Mouse (Mus musculus) intestine, postnatal 0 days (tissue): Measurements from ENCODE around the gene Tspear. TPM values are rescaled to one million over a fixed set of nuclear protein-coding genes. Genes with fewer than 3 reads are reported as not detected.
A peak's percentile ranks its signal among the peaks of the same experiment; 100 is the strongest.

ENCODE experiments used
- ATAC-seq: fragments of 200-750 bp; cut with Nextera tagmentation; 2 replicates; pipeline ENCODE4 v1.8.0; 2017; ENCODE audit warnings: mild to moderate bottlenecking, moderate TSS enrichment, moderate library complexity
- H3K27ac ChIP-seq: fragments of 300-500 bp; sonication (generic); 2 replicates; pipeline ENCODE4 v1.5.1; 2014; ENCODE audit warnings: mild to moderate bottlenecking, low read depth, low read length, moderate library complexity
- H3K27me3 ChIP-seq: fragments of 300-500 bp; sonication (generic); replicated peaks from 2 replicates; pipeline ENCODE4 v1.6.1; 2014; ENCODE audit warnings: low read length, mixed read lengths; ENCODE audit not compliant: control insufficient read depth, insufficient read depth
- H3K36me3 ChIP-seq: fragments of 300-500 bp; sonication (generic); 2 replicates; pipeline ENCODE4 v1.6.1; 2014; ENCODE audit warnings: mild to moderate bottlenecking, moderate library complexity; ENCODE audit not compliant: control insufficient read depth, insufficient read depth
- H3K4me1 ChIP-seq: fragments of 300-500 bp; sonication (generic); replicated peaks from 2 replicates; pipeline ENCODE4 v1.6.1; 2014; ENCODE audit warnings: antibody characterized with exemption, low read length, mixed read lengths; ENCODE audit not compliant: control insufficient read depth, insufficient read depth
- H3K4me2 ChIP-seq: fragments of 300-500 bp; sonication (generic); replicated peaks from 2 replicates; pipeline ENCODE4 v1.6.1; 2014; ENCODE audit warnings: low read depth, mild to moderate bottlenecking, moderate library complexity
- H3K4me3 ChIP-seq: fragments of 300-500 bp; sonication (generic); 2 replicates; pipeline ENCODE4 v1.5.1; 2014; ENCODE audit warnings: low read depth, low read length
- H3K9ac ChIP-seq: fragments of 300-500 bp; sonication (generic); 2 replicates; pipeline ENCODE4 v1.6.1; 2014; ENCODE audit warnings: mild to moderate bottlenecking, low read depth, low read length
- H3K9me3 ChIP-seq: fragments of 300-500 bp; sonication (generic); 2 replicates; pipeline ENCODE4 v1.6.1; 2016; ENCODE audit warnings: mixed run types; ENCODE audit not compliant: control insufficient read depth
- CTCF ChIP-seq: sonication (generic); IDR thresholded peaks from 2 replicates; pipeline ENCODE4 v1.5.1; 2016; ENCODE audit warnings: low read depth, mild to moderate bottlenecking, control low read depth, antibody characterized with exemption, moderate library complexity
- WGBS: fragments of 180-500 bp; shearing (Covaris S2); extraction: QIAGEN DNeasy Blood & Tissue Kit; methylation state at CpG from one replicate; pipeline ENCODE4 v1.1.7; 2014; 5-methylcytosine and 5-hydroxymethylcytosine counted together
- polyA plus RNA-seq: library from polyadenylated mRNA; unstranded; fragments of >200 nt; fragmentation: Nextera tagmentation; extraction: Ambion mirVana; gene quantifications from 2 replicates; pipeline ENCODE4 v1.2.1, GENCODE M21; 2015

Tspear gene
- polyA plus RNA-seq, 1 experiment from 2014 or later, result 0.10 TPM

DNA sequence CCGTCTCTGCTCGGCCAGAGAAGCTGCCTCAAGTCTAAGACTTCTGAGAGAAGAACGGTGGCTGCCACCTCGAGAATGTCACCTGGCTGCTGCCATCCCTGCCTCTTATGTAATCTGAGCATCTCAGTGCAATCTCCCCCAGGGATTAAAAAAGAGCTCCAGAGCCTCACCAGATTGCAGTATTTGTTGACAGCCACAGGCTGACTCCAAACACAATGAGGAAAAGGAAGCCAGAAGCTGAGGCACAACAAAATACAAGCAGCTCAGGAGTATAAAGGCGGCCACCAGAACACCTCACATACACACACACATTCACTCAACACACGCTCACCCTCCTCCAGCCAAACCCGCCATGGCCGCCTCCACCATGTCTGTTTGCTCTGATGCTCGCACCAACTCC, 149.3 kb downstream of the Tspear start, which contains the start of gene Krtap10-10:
Gene Krtap10-10, plus strand, starts transcription at position 301 of the 400 bp plus-strand sequence.
- H3K27me3 ChIP-seq, result no peaks in the 10 kb centered on the region
- H3K4me1 ChIP-seq, result no peaks in the 10 kb centered on the region
- no peaks in the 10 kb centered on the region for H3K9me3 ChIP-seq
- ATAC-seq, result no peak
- TF ChIP-seq CTCF, result no peak
- no peak within 1 kb of the TSS for H3K27ac ChIP-seq
- no peak within 1 kb of the TSS for H3K9ac ChIP-seq
- no peaks in the 10 kb centered on the region for H3K36me3 ChIP-seq
- no peak within 1 kb of the TSS for H3K4me3 ChIP-seq
- WGBS, result 69% methylated on average over 9 of the region's 9 CpGs
- H3K4me2 ChIP-seq, result no peak within 1 kb of the TSS

DNA sequence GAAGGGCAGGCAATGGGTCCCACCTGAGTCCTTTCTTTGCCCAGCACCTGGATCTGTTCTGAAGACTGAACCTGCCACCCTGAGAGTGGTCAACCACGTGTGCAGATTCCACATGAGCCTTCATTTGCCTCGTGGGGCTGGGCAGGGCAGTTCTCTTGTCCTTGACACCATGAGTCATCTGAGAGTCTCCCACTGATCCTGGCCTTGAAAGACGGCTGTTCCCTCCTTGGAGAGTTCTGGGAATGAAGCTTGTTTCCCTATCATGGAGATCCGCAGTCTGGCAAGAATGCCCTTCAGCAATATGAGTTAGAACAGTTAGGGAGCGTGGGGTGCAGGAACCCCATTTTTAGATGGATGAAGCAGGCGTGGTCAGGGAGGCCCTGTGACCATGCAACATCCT, 152.6 kb downstream of the Tspear start:
- peaks cover 8% of the 10 kb centered on the region; the same call in 1 of the 2 replicates for H3K9me3 ChIP-seq
- WGBS, result 61% methylated on average over 6 of the region's 6 CpGs
- no peaks in the 10 kb centered on the region for H3K4me1 ChIP-seq
- no peak overlapping the region for H3K4me2 ChIP-seq
- H3K36me3 ChIP-seq, result no peaks in the 10 kb centered on the region
- H3K4me3 ChIP-seq, result no peak overlapping the region
- no peak for ATAC-seq
- no peak overlapping the region for H3K27ac ChIP-seq
- no peak for TF ChIP-seq CTCF
- no peaks in the 10 kb centered on the region for H3K27me3 ChIP-seq
- no peak overlapping the region for H3K9ac ChIP-seq

DNA sequence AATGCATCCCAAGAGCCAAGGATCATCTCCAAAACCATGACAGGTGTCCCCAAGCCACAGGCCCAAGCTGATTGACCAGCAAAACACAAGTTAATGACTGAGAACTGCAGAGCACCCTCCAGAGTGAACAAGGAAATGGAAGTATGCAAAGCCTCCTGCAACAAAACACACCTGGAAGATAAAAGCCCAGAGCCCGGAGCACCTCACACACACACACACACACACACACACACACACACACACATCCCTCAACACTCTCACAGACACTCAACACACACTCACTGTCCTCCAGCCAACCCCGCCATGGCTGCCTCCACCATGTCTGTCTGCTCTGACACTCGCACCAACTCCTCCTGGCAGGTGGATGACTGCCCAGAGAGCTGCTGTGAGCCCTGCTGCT, 160.1 kb downstream of the Tspear start, which contains the start of gene Gm36176:
Gene Gm36176, plus strand, starts transcription at position 301 of the 400 bp plus-strand sequence.
- TF ChIP-seq CTCF, result no peak
- H3K27ac ChIP-seq, result no peak within 1 kb of the TSS
- peaks cover 9% of the 10 kb centered on the region; the same call in 1 of the 2 replicates for H3K9me3 ChIP-seq
- no peaks in the 10 kb centered on the region for H3K36me3 ChIP-seq
- no peak for ATAC-seq
- WGBS, result 76% methylated on average over 2 of the region's 3 CpGs
- H3K4me1 ChIP-seq, result no peaks in the 10 kb centered on the region
- H3K27me3 ChIP-seq, result no peaks in the 10 kb centered on the region
- H3K4me2 ChIP-seq, result no peak within 1 kb of the TSS
- H3K4me3 ChIP-seq, result no peak within 1 kb of the TSS
- no peak within 1 kb of the TSS for H3K9ac ChIP-seq

DNA sequence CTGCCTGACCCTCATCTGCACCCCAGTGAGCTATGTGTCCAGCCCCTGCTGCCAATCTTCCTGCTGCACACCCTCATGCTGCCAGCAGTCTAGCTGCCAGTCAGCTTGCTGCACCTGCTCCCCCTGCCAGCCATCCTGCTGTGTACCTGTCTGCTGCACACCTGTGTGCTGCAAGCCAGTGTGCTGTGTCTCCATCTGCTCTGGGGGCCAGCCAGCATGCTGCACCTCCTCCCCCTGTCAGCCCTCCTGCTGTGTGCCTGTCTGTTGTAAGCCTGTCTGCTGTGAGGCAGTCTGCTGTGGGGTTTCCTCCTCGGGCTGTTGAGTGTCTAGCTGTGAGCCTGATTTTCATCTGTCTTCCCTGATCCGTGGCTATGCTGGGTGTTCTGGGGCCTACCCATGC, 160.6 kb downstream of the Tspear start:
- 12% methylated on average over 2 of the region's 2 CpGs for WGBS

DNA sequence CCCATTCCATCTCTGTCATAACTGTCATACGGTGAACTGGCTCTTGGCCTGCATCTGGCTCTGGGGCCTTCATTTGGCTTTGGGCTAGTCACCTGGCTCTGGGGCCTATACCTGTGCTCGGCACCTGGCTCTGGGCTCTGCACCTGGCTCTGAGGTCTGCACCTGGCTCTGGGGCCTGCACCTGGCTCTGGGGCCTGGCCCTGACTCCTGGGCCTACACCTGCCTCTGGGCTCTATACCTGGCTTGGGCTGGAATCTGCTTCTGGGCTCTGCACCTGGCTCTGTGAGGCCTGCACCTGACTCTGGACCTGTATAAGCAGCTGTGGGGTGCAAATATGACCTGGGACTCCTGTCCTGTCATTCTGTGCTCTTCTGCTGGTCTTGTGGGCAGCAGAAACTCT, 161.2 kb downstream of the Tspear start:
- H3K9me3 ChIP-seq, result peaks cover 8% of the 10 kb centered on the region; the same call in 1 of the 2 replicates
- TF ChIP-seq CTCF, result no peak
- H3K36me3 ChIP-seq, result no peaks in the 10 kb centered on the region
- no peak overlapping the region for H3K27ac ChIP-seq
- no peak overlapping the region for H3K4me2 ChIP-seq
- no peaks in the 10 kb centered on the region for H3K27me3 ChIP-seq
- peak; percentile 59 for ATAC-seq
- no peaks in the 10 kb centered on the region for H3K4me1 ChIP-seq
- 46% methylated on average over 2 of the region's 2 CpGs for WGBS
- no peak overlapping the region for H3K4me3 ChIP-seq
- no peak overlapping the region for H3K9ac ChIP-seq

More for the DNA sequence above, 160.6 kb downstream of the Tspear start:
- H3K4me2 ChIP-seq, result no peak overlapping the region
- no peaks in the 10 kb centered on the region for H3K27me3 ChIP-seq
- ATAC-seq, result 0 out of 2 replicates have a peak, but pooled peaks have one; percentile 8
- no peaks in the 10 kb centered on the region for H3K36me3 ChIP-seq
- TF ChIP-seq CTCF, result no peak
- H3K27ac ChIP-seq, result no peak overlapping the region
- H3K9me3 ChIP-seq, result peaks cover 8% of the 10 kb centered on the region; the same call in 1 of the 2 replicates
- H3K4me1 ChIP-seq, result no peaks in the 10 kb centered on the region
- no peak overlapping the region for H3K9ac ChIP-seq
- no peak overlapping the region for H3K4me3 ChIP-seq

DNA sequence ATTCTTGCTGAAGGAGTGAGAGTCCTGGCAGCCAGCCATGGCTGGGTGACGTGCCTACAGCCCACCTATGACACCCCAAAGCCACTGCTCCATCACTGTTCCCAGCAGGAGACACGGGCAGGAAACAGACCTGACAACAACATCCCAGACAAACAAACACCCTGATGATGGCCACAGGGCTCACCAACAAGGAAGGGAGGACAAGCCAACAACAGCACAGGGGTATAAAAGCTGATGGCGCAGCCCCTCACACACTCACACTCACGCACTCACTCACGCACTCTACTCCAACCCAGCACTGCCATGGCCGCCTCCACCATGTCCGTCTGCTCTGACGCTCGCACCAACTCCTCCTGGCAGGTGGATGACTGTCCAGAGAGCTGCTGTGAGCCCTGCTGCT, 166.2 kb downstream of the Tspear start, which contains the start of gene Gm10318:
Gene Gm10318, plus strand, starts transcription at position 301 of the 400 bp plus-strand sequence.
- no peaks in the 10 kb centered on the region for H3K9me3 ChIP-seq
- TF ChIP-seq CTCF, result no peak
- H3K4me2 ChIP-seq, result no peak within 1 kb of the TSS
- H3K27ac ChIP-seq, result no peak within 1 kb of the TSS
- H3K9ac ChIP-seq, result no peak within 1 kb of the TSS
- H3K27me3 ChIP-seq, result no peaks in the 10 kb centered on the region
- no peak for ATAC-seq
- H3K36me3 ChIP-seq, result no peaks in the 10 kb centered on the region
- no peaks in the 10 kb centered on the region for H3K4me1 ChIP-seq
- 71% methylated on average over 9 of the region's 9 CpGs for WGBS
- H3K4me3 ChIP-seq, result no peak within 1 kb of the TSS

DNA sequence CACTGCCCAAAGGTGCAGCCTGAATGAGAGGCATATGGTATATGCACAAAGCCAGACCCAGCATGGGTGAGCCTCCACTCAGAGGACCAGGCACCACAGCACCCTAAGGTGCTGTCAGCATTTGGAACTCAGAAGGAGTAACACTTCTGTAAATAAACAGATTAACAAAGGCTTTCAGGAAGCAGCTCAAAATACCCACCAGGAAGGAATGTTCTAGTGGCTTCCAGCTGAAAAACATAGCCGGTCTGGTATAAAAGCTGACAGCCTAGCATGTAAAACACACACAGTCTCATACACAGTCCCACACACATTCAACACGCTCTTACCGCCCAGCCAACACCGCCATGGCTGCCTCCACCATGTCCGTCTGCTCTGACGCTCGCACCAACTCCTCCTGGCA, 175.3 kb downstream of the Tspear start, which contains the start of gene Gm3285:
Gene Gm3285, plus strand, starts transcription at position 301 of the 400 bp plus-strand sequence.
- Histone ChIP-seq H3K4me3 (no peak within 1 kb of the TSS), H3K9ac (no peak within 1 kb of the TSS), H3K9me3 (no peaks in the 10 kb centered on the region), H3K4me1 (no peaks in the 10 kb centered on the region), H3K27ac (no peak within 1 kb of the TSS), H3K27me3 (no peaks in the 10 kb centered on the region), H3K36me3 (no peaks in the 10 kb centered on the region), H3K4me2 (no peak within 1 kb of the TSS)
- 55% methylated on average over 7 of the region's 7 CpGs for WGBS
- ATAC-seq, result no peak
- no peak for TF ChIP-seq CTCF
